Mouse (Mus musculus) thymus, adult 2 months (tissue): Measurements from ENCODE around the gene Calr4. TPM values are rescaled to one million over a fixed set of nuclear protein-coding genes. Genes with fewer than 3 reads are reported as not detected.

Experiments
- DNase-seq: peaks from one replicate; pipeline ENCODE4 v3.0.0; 2021
- H3K27ac ChIP-seq: fragments of 200-500 bp; 2 replicates; pipeline ENCODE4 v1.5.1; 2012; ENCODE audit warnings: low read length, control low read depth; ENCODE audit not compliant: control insufficient read depth, insufficient read depth
- H3K27me3 ChIP-seq: fragments of 200-500 bp; 2 replicates; pipeline ENCODE4 v1.6.1; 2012; ENCODE audit warnings: mild to moderate bottlenecking, low read length, moderate library complexity, mixed read lengths; ENCODE audit not compliant: control insufficient read depth, insufficient read depth
- H3K36me3 ChIP-seq: fragments of 200-500 bp; 2 replicates; pipeline ENCODE4 v1.6.1; 2012; ENCODE audit warnings: mild to moderate bottlenecking, low read length, moderate library complexity; ENCODE audit not compliant: control insufficient read depth, insufficient read depth
- H3K4me1 ChIP-seq: fragments of 200-500 bp; replicated peaks from 2 replicates; pipeline ENCODE4 v1.6.1; 2012; ENCODE audit warnings: low read length; ENCODE audit not compliant: control insufficient read depth, insufficient read depth
- H3K4me3 ChIP-seq: fragments of 200-500 bp; 2 replicates; pipeline ENCODE4 v1.5.1; 2012; ENCODE audit warnings: mild to moderate bottlenecking, low read length, control low read depth, moderate library complexity; ENCODE audit not compliant: control insufficient read depth, insufficient read depth
- CTCF ChIP-seq: fragments of 200-500 bp; IDR thresholded peaks from 2 replicates; pipeline ENCODE4 v1.5.1; 2012; ENCODE audit warnings: mild to moderate bottlenecking, control low read depth, low read length, moderate library complexity, borderline replicate concordance; ENCODE audit not compliant: control insufficient read depth, poor library complexity, insufficient read depth; ENCODE audit errors: extremely low read depth
- POLR2A ChIP-seq: fragments of 200-500 bp; IDR thresholded peaks from 2 replicates; pipeline ENCODE4 v1.6.1; 2012; ENCODE audit warnings: mild to moderate bottlenecking, low read length, control low read depth, moderate library complexity; ENCODE audit not compliant: control insufficient read depth, poor library complexity, insufficient read depth; ENCODE audit errors: extremely low read depth
- WGBS: fragments of 180-500 bp; shearing (Covaris S2); methylation state at CpG from one replicate; pipeline ENCODE4 v1.1.7; 2018; 5-methylcytosine and 5-hydroxymethylcytosine counted together
- polyA plus RNA-seq: library from polyadenylated mRNA; depleted of rRNA; stranded (reverse); fragments of >200 nt; gene quantifications from 2 replicates; pipeline ENCODE4 v1.2.3, GENCODE M21; 2012

Gene Calr4
- polyA plus RNA-seq, 1 experiment, result not detected

DNA sequence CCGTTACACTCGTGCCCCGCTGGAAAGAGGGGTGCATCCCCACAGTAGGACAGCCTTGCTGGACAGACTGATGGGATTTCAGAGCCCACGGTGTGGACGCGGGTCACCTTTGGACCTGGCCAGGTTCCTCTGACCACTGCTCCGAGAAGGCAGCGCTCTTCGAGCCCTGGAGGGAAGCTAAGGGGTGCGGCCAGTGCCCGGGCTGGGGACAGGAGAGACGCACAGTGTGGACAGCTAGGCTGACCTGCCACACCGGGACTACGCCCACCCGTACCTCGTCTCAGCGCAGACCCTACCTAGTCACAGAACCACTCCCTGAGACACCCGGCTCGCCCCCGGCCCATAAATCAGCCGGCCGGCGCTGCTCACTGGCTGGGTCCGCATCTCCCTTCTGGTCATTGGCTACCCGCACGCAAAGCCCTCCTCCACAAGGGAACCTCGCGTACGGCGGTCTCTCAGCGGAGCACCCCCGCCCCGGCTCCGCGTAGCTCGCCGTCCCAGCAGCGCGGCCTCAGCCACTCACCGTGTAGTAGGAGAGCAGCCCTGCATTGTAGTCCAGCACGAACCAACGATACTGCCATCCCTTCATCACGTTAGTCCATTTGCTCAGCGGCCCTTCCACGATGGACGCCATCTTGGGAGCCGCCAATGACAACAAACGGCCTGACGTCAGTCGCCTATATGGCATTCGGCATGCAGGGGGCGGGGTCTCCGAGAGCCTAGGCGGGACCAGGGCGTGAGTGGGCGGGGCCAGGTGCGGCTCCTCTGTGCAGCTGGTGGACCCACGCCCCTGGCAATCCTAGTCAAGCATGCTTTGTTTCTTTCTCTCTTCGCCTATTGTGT, 32.5 kb upstream of the Calr4 start, which contains the start of gene Osbpl9:
Gene Osbpl9 (minus strand): TSS at position 691 of the 843 bp plus-strand sequence.
- Histone ChIP-seq H3K4me3 (peak within 1 kb of the TSS; percentile 94), H3K27me3 (no peaks in the 10 kb centered on the region), H3K4me1 (peaks cover 5% of the 10 kb centered on the region), H3K27ac (no peak within 1 kb of the TSS), H3K36me3 (no peaks in the 10 kb centered on the region)
- DNase-seq, result peak; percentile 100
- TF ChIP-seq POLR2A, result peak; percentile 55; the same call in 1 of the 2 replicates
- TF ChIP-seq CTCF, result no peak; the same call in 1 of the 2 replicates
- WGBS, result under 1% methylated on average over 59 of the region's 59 CpGs

DNA sequence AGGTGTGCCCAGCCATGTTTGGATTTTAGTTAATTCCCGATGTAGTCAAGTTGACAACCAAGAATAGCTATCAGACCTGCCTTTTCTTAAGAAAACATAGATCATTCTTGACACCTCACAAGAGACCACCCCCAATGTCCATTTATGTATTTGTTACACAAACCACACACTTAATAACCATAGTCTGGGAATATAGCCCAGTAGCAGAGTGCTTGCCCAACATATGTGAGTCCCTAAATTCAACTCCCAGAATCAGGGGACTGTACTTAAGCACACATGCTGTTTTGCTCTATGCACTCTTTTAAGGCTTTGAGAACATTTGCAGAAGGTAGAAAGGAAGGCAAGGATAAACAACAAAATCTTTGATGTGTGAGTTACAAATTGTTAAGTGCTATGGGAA, 30.4 kb upstream of the Calr4 start:
- H3K4me1 ChIP-seq, result peaks cover 5% of the 10 kb centered on the region
- H3K27me3 ChIP-seq, result no peaks in the 10 kb centered on the region
- TF ChIP-seq CTCF (no peak), POLR2A (no peak)
- WGBS, result 92% methylated on average over 1 of the region's 1 CpGs
- H3K4me3 ChIP-seq, result no peak overlapping the region
- no peaks in the 10 kb centered on the region for H3K36me3 ChIP-seq
- H3K27ac ChIP-seq, result no peak overlapping the region
- no peak for DNase-seq

DNA sequence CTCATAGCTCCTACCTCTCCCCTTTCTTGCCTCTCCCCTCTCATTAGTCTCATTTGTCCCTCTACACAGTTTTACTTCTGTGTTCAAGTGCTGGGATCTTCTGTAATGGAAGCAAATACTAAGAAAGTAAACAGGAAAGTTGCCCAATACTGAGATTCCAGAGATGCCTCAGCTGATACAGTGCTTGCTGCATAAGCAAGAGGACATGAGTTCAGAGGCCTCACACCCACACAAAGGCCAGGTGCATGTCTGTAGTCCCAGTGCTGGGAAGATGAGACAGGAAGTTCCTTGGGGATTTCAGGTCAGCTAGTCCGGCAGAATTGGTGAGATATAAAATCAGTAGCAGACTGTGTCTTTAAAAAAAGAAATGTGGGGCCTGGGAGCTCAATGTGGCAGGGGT, 29.9 kb upstream of the Calr4 start:
- no peak overlapping the region for H3K27ac ChIP-seq
- TF ChIP-seq POLR2A, result no peak
- no peak for TF ChIP-seq CTCF
- no peak overlapping the region for H3K4me3 ChIP-seq
- 81% methylated on average over 1 of the region's 1 CpGs for WGBS
- no peaks in the 10 kb centered on the region for H3K36me3 ChIP-seq
- no peaks in the 10 kb centered on the region for H3K27me3 ChIP-seq
- no peak for DNase-seq
- H3K4me1 ChIP-seq, result peaks cover 5% of the 10 kb centered on the region

DNA sequence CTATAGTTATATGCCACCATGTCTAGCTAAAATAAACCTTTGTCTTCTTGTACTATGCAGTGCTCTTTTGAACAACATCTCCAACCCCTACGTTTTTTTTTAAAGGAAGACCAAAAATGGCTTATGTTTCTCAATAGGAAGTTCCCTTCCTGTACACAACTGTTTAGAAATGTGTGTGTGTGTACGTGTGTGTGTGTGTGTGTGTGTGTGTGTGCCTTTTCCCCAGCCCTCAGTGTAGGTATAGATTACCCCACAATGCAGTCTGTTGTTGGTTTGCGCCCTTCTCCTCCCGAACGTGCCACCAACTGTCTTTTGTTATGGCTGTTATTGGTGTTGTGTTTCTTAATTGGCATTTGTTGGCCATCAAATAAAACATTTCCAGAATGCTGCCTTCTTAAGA, 26.8 kb upstream of the Calr4 start:
- WGBS, result 71% methylated on average over 5 of the region's 5 CpGs
- Histone ChIP-seq H3K27ac (no peak overlapping the region), H3K4me3 (no peak overlapping the region), H3K4me1 (no peaks in the 10 kb centered on the region), H3K27me3 (no peaks in the 10 kb centered on the region), H3K36me3 (no peaks in the 10 kb centered on the region)
- no peak for TF ChIP-seq CTCF
- TF ChIP-seq POLR2A, result no peak
- DNase-seq, result no peak

DNA sequence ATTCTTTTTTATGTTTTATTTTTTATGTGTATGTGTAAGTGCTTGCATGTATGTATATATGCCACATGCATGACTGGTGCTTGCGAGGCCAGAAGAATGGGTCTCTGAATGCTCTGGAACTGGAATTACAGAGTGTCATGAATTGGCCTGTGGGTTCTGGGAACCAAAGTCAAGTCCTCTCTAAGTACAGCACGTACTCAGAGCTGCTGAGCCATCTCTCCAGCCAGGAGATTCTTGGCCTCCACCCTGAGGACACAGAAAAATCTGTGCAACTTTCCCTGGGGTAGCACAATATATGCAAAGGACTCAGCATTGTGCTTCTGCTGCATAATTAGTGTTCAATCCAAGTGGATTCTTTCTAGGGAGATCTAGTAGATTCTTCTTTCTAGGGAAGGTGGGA, 24.0 kb upstream of the Calr4 start:
- 84% methylated on average over 2 of the region's 2 CpGs for WGBS
- no peaks in the 10 kb centered on the region for H3K36me3 ChIP-seq
- no peak overlapping the region for H3K27ac ChIP-seq
- H3K27me3 ChIP-seq, result no peaks in the 10 kb centered on the region
- H3K4me3 ChIP-seq, result no peak overlapping the region
- no peak for DNase-seq
- H3K4me1 ChIP-seq, result no peaks in the 10 kb centered on the region
- TF ChIP-seq POLR2A (no peak), CTCF (no peak)

DNA sequence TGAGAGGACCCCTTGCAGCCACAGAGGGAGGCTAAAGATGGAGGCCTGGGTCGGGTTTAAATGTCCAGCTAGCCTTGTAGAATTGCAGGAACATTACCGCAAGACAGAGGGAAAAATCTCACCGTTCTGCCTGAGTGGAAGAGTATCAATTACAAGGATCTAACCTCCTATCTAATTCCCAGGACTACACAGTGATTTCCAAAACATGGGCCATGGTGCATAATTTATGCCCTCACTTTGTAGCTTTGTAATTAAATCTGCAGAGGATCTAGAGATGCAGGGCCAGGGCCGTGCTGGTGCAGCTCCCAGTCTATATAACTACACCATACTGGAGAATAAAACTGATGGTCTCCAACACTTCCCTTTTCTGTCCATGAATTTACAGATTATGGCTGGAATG, 23.4 kb upstream of the Calr4 start:
- H3K4me3 ChIP-seq, result no peak overlapping the region
- H3K27me3 ChIP-seq, result no peaks in the 10 kb centered on the region
- no peaks in the 10 kb centered on the region for H3K36me3 ChIP-seq
- 91% methylated on average over 4 of the region's 4 CpGs for WGBS
- H3K4me1 ChIP-seq, result no peaks in the 10 kb centered on the region
- TF ChIP-seq CTCF (no peak), POLR2A (no peak)
- no peak overlapping the region for H3K27ac ChIP-seq
- DNase-seq, result no peak

DNA sequence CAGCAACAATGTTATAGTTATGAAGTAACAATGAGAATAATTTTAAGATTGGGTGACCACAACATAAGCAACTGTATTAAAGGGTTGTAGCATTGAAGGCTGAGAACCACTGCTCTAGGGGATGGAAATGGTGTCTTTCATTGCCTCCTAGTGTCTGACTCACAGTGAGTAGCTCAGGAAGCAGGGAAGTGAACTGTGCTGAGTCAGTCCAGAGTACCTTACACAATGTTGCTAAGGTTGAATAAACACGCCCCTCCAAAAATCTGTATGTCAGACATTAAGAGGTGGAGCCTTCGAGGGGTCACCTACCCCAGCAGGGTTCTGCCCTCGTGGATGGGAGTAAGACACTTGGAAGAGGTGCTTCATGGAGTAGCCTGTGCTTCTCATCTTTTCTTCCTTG, 20.3 kb upstream of the Calr4 start:
- Histone ChIP-seq H3K4me1 (no peaks in the 10 kb centered on the region), H3K27ac (no peak overlapping the region), H3K4me3 (no peak overlapping the region), H3K27me3 (no peaks in the 10 kb centered on the region), H3K36me3 (no peaks in the 10 kb centered on the region)
- TF ChIP-seq CTCF (no peak), POLR2A (no peak)
- WGBS, result 76% methylated on average over 3 of the region's 3 CpGs
- DNase-seq, result no peak
